Mouse (Mus musculus): ENCODE results near the gene Mast4. TPM values are rescaled to one million over a fixed set of nuclear protein-coding genes. Genes with fewer than 3 reads are reported as not detected.

The Mast4 gene
- total and polyA plus RNA-seq, 3 experiments = 2.7 to 7.0 TPM; not detected in 1

DNA sequence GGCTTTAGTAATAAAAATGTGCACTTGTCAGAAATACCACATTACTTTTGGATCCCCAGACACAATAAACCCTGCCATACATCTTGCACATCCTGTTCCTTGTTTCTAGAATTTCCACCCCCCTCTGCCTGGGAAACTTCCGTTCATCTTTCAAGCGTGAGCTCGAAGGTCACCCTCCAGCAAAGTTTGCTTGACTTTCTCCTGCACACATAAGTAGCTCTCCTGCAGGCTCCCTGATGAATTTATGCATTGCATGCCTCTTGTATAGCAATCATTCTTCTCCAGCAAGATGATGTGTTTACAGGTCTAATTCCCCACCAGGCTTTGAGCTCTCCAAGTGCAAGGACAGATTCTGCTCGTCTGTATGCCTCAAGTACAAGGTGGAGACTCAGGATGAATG, 415.7 kb downstream of the Mast4 start:
- H3K4me1 ChIP-seq (ENCODE audit: control insufficient read depth in 1 of 2, insufficient read depth in 2 of 2, low read length in 2 of 2) = peaks cover 0 to 3% of the 10 kb centered on the region in 2 experiments; a peak in 1 of 4 replicates
- no peak overlapping the region for H3K9ac ChIP-seq (ENCODE audit: control insufficient read depth, low read depth, low read length, poor library complexity, severe bottlenecking)
- H3K36me3 ChIP-seq (ENCODE audit: control insufficient read depth in 1 of 2, insufficient read depth in 2 of 2, low read length in 2 of 2) = no peaks in the 10 kb centered on the region
- H3K9me3 ChIP-seq (replicated peaks; ENCODE audit: insufficient read depth, low read length) = no peaks in the 10 kb centered on the region
- H3K27ac ChIP-seq (ENCODE audit: control insufficient read depth, low read depth, low read length) = no peak overlapping the region
- no peak for TF ChIP-seq E2F4 (IDR thresholded peaks at IDR 0.05; ENCODE audit: borderline replicate concordance, low read depth, low read length)
- TF ChIP-seq NELFE (IDR thresholded peaks at IDR 0.05; ENCODE audit: low read depth, low read length) = no peak
- TF ChIP-seq UBTF (IDR thresholded peaks at IDR 0.05; ENCODE audit: borderline replicate concordance, insufficient read depth, low read depth, low read length) = no peak
- no peak for TF ChIP-seq POLR2A (IDR thresholded peaks at IDR 0.05; ENCODE audit: control insufficient read depth in 1 of 2, insufficient read depth in 1 of 2, low read depth in 1 of 2, low read length in 2 of 2, poor library complexity in 1 of 2)
- no peak for TF ChIP-seq KAT2A (conservative IDR thresholded peaks at IDR 0.05; ENCODE audit: low read depth, low read length)
- no peak for TF ChIP-seq ZMIZ1 (IDR thresholded peaks at IDR 0.05; ENCODE audit: low read depth, low read length)
- TF ChIP-seq ZKSCAN1 (IDR thresholded peaks at IDR 0.05; ENCODE audit: low read depth, low read length) = no peak
- TF ChIP-seq ZC3H11A (IDR thresholded peaks at IDR 0.05; ENCODE audit: low read depth, low read length) = no peak
- no peak for TF ChIP-seq USF1 (IDR thresholded peaks at IDR 0.05; ENCODE audit: low read depth, low read length)
- no peak for TF ChIP-seq GATA1 (IDR thresholded peaks at IDR 0.05; ENCODE audit: low read depth, low read length)
- TF ChIP-seq CHD2 (IDR thresholded peaks at IDR 0.05; ENCODE audit: low read length) = no peak
- no peak for TF ChIP-seq GABPA (IDR thresholded peaks at IDR 0.05; ENCODE audit: low read depth, low read length)
- no peak for TF ChIP-seq SIN3A (IDR thresholded peaks at IDR 0.05; ENCODE audit: low read length)
- TF ChIP-seq CTCF (IDR thresholded peaks at IDR 0.05 in 2 of 3, conservative IDR thresholded peaks at IDR 0.05 in 1 of 3; ENCODE audit: control insufficient read depth in 1 of 3, insufficient read depth in 1 of 3, low read depth in 2 of 3, low read length in 3 of 3, poor library complexity in 1 of 3, severe bottlenecking in 1 of 3) = no peak
- no peak for TF ChIP-seq RAD21 (IDR thresholded peaks at IDR 0.05; ENCODE audit: low read depth, low read length)
- TF ChIP-seq BHLHE40 (IDR thresholded peaks at IDR 0.05; ENCODE audit: borderline replicate concordance, low read depth, low read length) = no peak
- H3K27me3 ChIP-seq (ENCODE audit: control insufficient read depth in 1 of 2, insufficient read depth in 2 of 2, low read length in 2 of 2) = no peaks in the 10 kb centered on the region
- DNase-seq (ENCODE audit: low read depth, low spot score) = no peak
- no peak overlapping the region for H3K4me3 ChIP-seq (ENCODE audit: control insufficient read depth in 1 of 2, insufficient read depth in 1 of 2, low read depth in 2 of 2, low read length in 2 of 2)
- H3K79me2 ChIP-seq (ENCODE audit: control insufficient read depth, insufficient read depth, low read length, poor library complexity) = no peaks in the 10 kb centered on the region

DNA sequence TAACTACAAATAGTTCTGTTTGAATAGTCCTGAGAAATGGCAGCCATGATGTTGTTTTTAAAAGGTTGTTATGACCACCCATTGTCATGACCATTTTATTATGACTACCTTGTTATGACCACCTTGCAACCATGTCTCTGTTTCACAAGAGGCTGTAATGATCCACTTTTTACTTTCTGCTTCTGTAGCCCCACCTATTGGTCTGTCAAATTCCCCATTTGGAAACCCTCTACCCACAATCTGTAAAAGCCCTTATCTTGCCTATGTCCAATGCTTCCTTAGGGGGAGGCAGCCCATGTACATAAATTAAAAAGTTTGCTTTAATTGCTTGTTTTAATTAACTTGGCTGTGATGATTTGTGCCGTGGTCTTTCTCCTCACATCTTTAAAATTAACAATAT, 419.0 kb downstream of the Mast4 start:
- Histone ChIP-seq H3K4me1 (ENCODE audit: control insufficient read depth in 1 of 2, insufficient read depth in 2 of 2, low read length in 2 of 2) (peaks cover 0 to 3% of the 10 kb centered on the region in 2 experiments; a peak in 1 of 4 replicates), H3K27ac (ENCODE audit: control insufficient read depth, low read depth, low read length) (no peak overlapping the region), H3K4me3 (ENCODE audit: control insufficient read depth in 1 of 2, insufficient read depth in 1 of 2, low read depth in 2 of 2, low read length in 2 of 2) (no peak overlapping the region), H3K36me3 (ENCODE audit: control insufficient read depth in 1 of 2, insufficient read depth in 2 of 2, low read length in 2 of 2) (no peaks in the 10 kb centered on the region), H3K27me3 (ENCODE audit: control insufficient read depth in 1 of 2, insufficient read depth in 2 of 2, low read length in 2 of 2) (no peaks in the 10 kb centered on the region), H3K9ac (ENCODE audit: control insufficient read depth, low read depth, low read length, poor library complexity, severe bottlenecking) (no peak overlapping the region), H3K9me3 (replicated peaks; ENCODE audit: insufficient read depth, low read length) (no peaks in the 10 kb centered on the region), H3K79me2 (ENCODE audit: control insufficient read depth, insufficient read depth, low read length, poor library complexity) (no peaks in the 10 kb centered on the region)
- no peak for TF ChIP-seq E2F4 (IDR thresholded peaks at IDR 0.05; ENCODE audit: borderline replicate concordance, low read depth, low read length)
- TF ChIP-seq CHD1 (IDR thresholded peaks at IDR 0.05; ENCODE audit: low read depth, low read length) = no peak
- TF ChIP-seq NELFE (IDR thresholded peaks at IDR 0.05; ENCODE audit: low read depth, low read length) = no peak
- no peak for TF ChIP-seq EP300 (IDR thresholded peaks at IDR 0.05; ENCODE audit: low read depth in 1 of 2, low read length in 2 of 2)
- TF ChIP-seq NRF1 (IDR thresholded peaks at IDR 0.05; ENCODE audit: insufficient read depth, low read depth, low read length, poor library complexity, severe bottlenecking) = no peak
- peak in 1 of 3 experiments; percentile 10; a peak in 1 of 6 replicates for TF ChIP-seq CTCF (IDR thresholded peaks at IDR 0.05 in 2 of 3, conservative IDR thresholded peaks at IDR 0.05 in 1 of 3; ENCODE audit: control insufficient read depth in 1 of 3, insufficient read depth in 1 of 3, low read depth in 2 of 3, low read length in 3 of 3, poor library complexity in 1 of 3, severe bottlenecking in 1 of 3)
- no peak for TF ChIP-seq POLR2A (IDR thresholded peaks at IDR 0.05; ENCODE audit: control insufficient read depth in 1 of 2, insufficient read depth in 1 of 2, low read depth in 1 of 2, low read length in 2 of 2, poor library complexity in 1 of 2)
- TF ChIP-seq RAD21 (IDR thresholded peaks at IDR 0.05; ENCODE audit: low read depth, low read length) = peak; percentile 14
- no peak for TF ChIP-seq HCFC1 (IDR thresholded peaks at IDR 0.05; ENCODE audit: low read depth, low read length)
- no peak for TF ChIP-seq ZNF384 (IDR thresholded peaks at IDR 0.05; ENCODE audit: low read depth, low read length)
- TF ChIP-seq GATA1 (IDR thresholded peaks at IDR 0.05; ENCODE audit: low read depth, low read length) = no peak
- no peak for TF ChIP-seq GABPA (IDR thresholded peaks at IDR 0.05; ENCODE audit: low read depth, low read length)
- peak; percentile 25 for TF ChIP-seq SMC3 (IDR thresholded peaks at IDR 0.05; ENCODE audit: low read depth, low read length)
- no peak for TF ChIP-seq USF1 (IDR thresholded peaks at IDR 0.05; ENCODE audit: low read depth, low read length)
- no peak for TF ChIP-seq MXI1 (IDR thresholded peaks at IDR 0.05; ENCODE audit: low read depth, low read length)
- no peak for TF ChIP-seq TAL1 (IDR thresholded peaks at IDR 0.05; ENCODE audit: low read length)
- no peak for TF ChIP-seq MAZ (IDR thresholded peaks at IDR 0.05; ENCODE audit: low read depth, low read length)
- TF ChIP-seq BHLHE40 (IDR thresholded peaks at IDR 0.05; ENCODE audit: borderline replicate concordance, low read depth, low read length) = no peak
- no peak for TF ChIP-seq ELF1 (IDR thresholded peaks at IDR 0.05; ENCODE audit: low read depth, low read length)
- no peak for TF ChIP-seq POLR2AphosphoS2 (IDR thresholded peaks at IDR 0.05; ENCODE audit: low read length)
- TF ChIP-seq MYB (IDR thresholded peaks at IDR 0.05; ENCODE audit: low read depth, low read length) = no peak
- no peak for TF ChIP-seq POLR2AphosphoS5 (IDR thresholded peaks at IDR 0.05; ENCODE audit: borderline replicate concordance, low read depth, low read length)
- no peak for TF ChIP-seq KAT2A (conservative IDR thresholded peaks at IDR 0.05; ENCODE audit: low read depth, low read length)
- no peak for TF ChIP-seq MAX (IDR thresholded peaks at IDR 0.05; ENCODE audit: low read length)
- TF ChIP-seq SIN3A (IDR thresholded peaks at IDR 0.05; ENCODE audit: low read length) = no peak
- no peak for DNase-seq (ENCODE audit: low read depth, low spot score)

Measured in MEL (cell line).